Mouse (Mus musculus): ENCODE results near the gene Tvp23a.

The Tvp23a gene

GRCm38 (mm10) chr16:10453872-10454582, 6.9 kb upstream of the Tvp23a start:
- CTCF ChIA-PET = interaction anchor here (0.7 kb wide), 1 partner anchor 28 kb away, joined by 3 read pairs; no protein-coding TSS in a partner anchor

- CTCF ChIA-PET = no interaction called here
These were observed 5.3 kb upstream of the Tvp23a start for GRCm38 (mm10) chr16:10452445-10452896.

- CTCF ChIA-PET = interaction anchor here (0.5 to 1.0 kb wide), 2 partner anchors 35 to 1601 kb away, joined by 3 to 7 read pairs; no protein-coding TSS in a partner anchor
These were observed 4.7 kb upstream of the Tvp23a start for GRCm38 (mm10) chr16:10451906-10452305.

GRCm38 (mm10) chr16:10448931-10449330, 1.8 kb upstream of the Tvp23a start:
- CTCF ChIA-PET = no interaction called here

- CTCF ChIA-PET = no interaction called here
These were observed 619 bp upstream of the Tvp23a start for GRCm38 (mm10) chr16:10447781-10448180.

GRCm38 (mm10) chr16:10446573-10447263, 444 bp downstream of the Tvp23a start:
- CTCF ChIA-PET = no interaction called here

- CTCF ChIA-PET = no interaction called here
These were observed 3.4 kb downstream of the Tvp23a start for GRCm38 (mm10) chr16:10443723-10444122.

GRCm38 (mm10) chr16:10441761-10442160, 5.4 kb downstream of the Tvp23a start:
- CTCF ChIA-PET = no interaction called here

GRCm38 (mm10) chr16:10441328-10441727, 5.8 kb downstream of the Tvp23a start:
- CTCF ChIA-PET = no interaction called here

GRCm38 (mm10) chr16:10438055-10438454, 9.1 kb downstream of the Tvp23a start:
- CTCF ChIA-PET = no interaction called here

- CTCF ChIA-PET = no interaction called here
These were observed 11.0 kb downstream of the Tvp23a start for GRCm38 (mm10) chr16:10436166-10436565.

- CTCF ChIA-PET = interaction anchor here (0.7 kb wide), 1 partner anchor 52 kb away, joined by 3 read pairs; no protein-coding TSS in a partner anchor
These were observed 13.8 kb downstream of the Tvp23a start for GRCm38 (mm10) chr16:10433344-10433743.

- CTCF ChIA-PET = no interaction called here
These were observed 14.8 kb downstream of the Tvp23a start for GRCm38 (mm10) chr16:10432387-10432786.

- CTCF ChIA-PET = no interaction called here
These were observed 15.3 kb downstream of the Tvp23a start for GRCm38 (mm10) chr16:10431911-10432310.

GRCm38 (mm10) chr16:10420447-10421054, 26.6 kb downstream of the Tvp23a start:
- CTCF ChIA-PET = no interaction called here

- CTCF ChIA-PET = interaction anchor here (0.6 to 0.9 kb wide), 3 partner anchors 34 to 105 kb away, joined by 3 to 7 read pairs (median 3); no protein-coding TSS in a partner anchor
These were observed 29.4 kb downstream of the Tvp23a start for GRCm38 (mm10) chr16:10417723-10418259.

- CTCF ChIA-PET = interaction anchor here (0.8 to 0.9 kb wide), 3 partner anchors 35 to 103 kb away, joined by 3 to 7 read pairs (median 3); no protein-coding TSS in a partner anchor
These were observed 30.3 kb downstream of the Tvp23a start for GRCm38 (mm10) chr16:10416866-10417265.

- CTCF ChIA-PET = no interaction called here
These were observed 31.2 kb downstream of the Tvp23a start for GRCm38 (mm10) chr16:10415976-10416375.

- CTCF ChIA-PET = no interaction called here
These were observed 35.1 kb downstream of the Tvp23a start, which contains the start of gene Nubp1 for GRCm38 (mm10) chr16:10411764-10412746. Nubp1 (plus strand) TSS chr16:10411948.

- CTCF ChIA-PET = interaction anchor here (0.7 to 1.0 kb wide), 5 partner anchors 16 to 127 kb away, joined by 3 to 12 read pairs (median 4); no protein-coding TSS in a partner anchor
These were observed 48.0 kb downstream of the Tvp23a start for GRCm38 (mm10) chr16:10399160-10399559.

GRCm38 (mm10) chr16:10398755-10399154, 48.4 kb downstream of the Tvp23a start:
- CTCF ChIA-PET = interaction anchor here (0.7 to 1.0 kb wide), 5 partner anchors 16 to 127 kb away, joined by 3 to 12 read pairs (median 4); no protein-coding TSS in a partner anchor

Measured in spleen, embryonic (tissue).